Mouse (Mus musculus) megakaryocyte-erythroid progenitor cell, adult 5-6 weeks (primary cell): ENCODE data around the gene Plekhg3. TPM values are rescaled to one million over a fixed set of nuclear protein-coding genes. Genes with fewer than 3 reads are reported as not detected.

Experiments
- ATAC-seq: replicated peaks from 2 replicates; pipeline ENCODE4 v1.8.0; 2016; ENCODE audit warnings: mild to moderate bottlenecking, inconsistent platforms; ENCODE audit not compliant: severe bottlenecking, poor library complexity, low FRiP score, low TSS enrichment
- total RNA-seq, 2 experiments: library from RNA; stranded (forward) in 1 of 2; stranded (reverse) in 1 of 2; fragments of 200-1000, 215-1000 nt in 1 of 2; fragments of >200 nt in 1 of 2; fragmentation: Nextera tagmentation in 1 of 2; gene quantifications; 2 replicates each; pipeline ENCODE4 v1.2.3; 2014 to 2017

The Plekhg3 gene
- total RNA-seq, 2 experiments from 2014 or later: 0.38 to 2.4 TPM

GRCm38 (mm10) chr12:76518909-76519842, 11.5 kb upstream of the Plekhg3 start:
- no peak for ATAC-seq

GRCm38 (mm10) chr12:76523654-76524053, 7.0 kb upstream of the Plekhg3 start:
- ATAC-seq: no peak

GRCm38 (mm10) chr12:76524915-76525314, 5.8 kb upstream of the Plekhg3 start:
- no peak for ATAC-seq

- ATAC-seq: no peak
Observed at GRCm38 (mm10) chr12:76527245-76527881, 3.3 kb upstream of the Plekhg3 start.

GRCm38 (mm10) chr12:76528766-76529165, 1.9 kb upstream of the Plekhg3 start:
- no peak for ATAC-seq

GRCm38 (mm10) chr12:76531986-76532925, 1.6 kb downstream of the Plekhg3 start:
- no peak for ATAC-seq

GRCm38 (mm10) chr12:76532926-76533376, 2.3 kb downstream of the Plekhg3 start:
- ATAC-seq: peak; percentile 48; the same call in 1 of the 2 replicates

- no peak for ATAC-seq
Observed at GRCm38 (mm10) chr12:76533377-76534222, 2.9 kb downstream of the Plekhg3 start.

GRCm38 (mm10) chr12:76534233-76534632, 3.5 kb downstream of the Plekhg3 start:
- no peak for ATAC-seq

- ATAC-seq: no peak
Observed at GRCm38 (mm10) chr12:76534641-76535283, 4.1 kb downstream of the Plekhg3 start.

- ATAC-seq: no peak
Observed at GRCm38 (mm10) chr12:76535471-76535900, 4.8 kb downstream of the Plekhg3 start.

GRCm38 (mm10) chr12:76536591-76537153, 6.0 kb downstream of the Plekhg3 start:
- ATAC-seq: no peak

GRCm38 (mm10) chr12:76537434-76537833, 6.7 kb downstream of the Plekhg3 start:
- peak; percentile 41; the same call in 1 of the 2 replicates for ATAC-seq

GRCm38 (mm10) chr12:76540169-76540568, 9.5 kb downstream of the Plekhg3 start:
- ATAC-seq: no peak

- no peak for ATAC-seq
Observed at GRCm38 (mm10) chr12:76540701-76541221, 10.1 kb downstream of the Plekhg3 start.

- no peak for ATAC-seq
Observed at GRCm38 (mm10) chr12:76541475-76541874, 10.8 kb downstream of the Plekhg3 start.

GRCm38 (mm10) chr12:76541879-76542278, 11.2 kb downstream of the Plekhg3 start:
- ATAC-seq: no peak
